Mouse (Mus musculus) C2C12 (cell line): Measurements from ENCODE around the gene Crtc1. TPM values are rescaled to one million over a fixed set of nuclear protein-coding genes. Genes with fewer than 3 reads are reported as not detected.

Experiments used
- H3K27me3 ChIP-seq: one replicate; pipeline ENCODE4 v1.6.1; 2011; ENCODE audit not compliant: control insufficient read depth, insufficient read depth, insufficient read length
- H3K36me3 ChIP-seq: one replicate; pipeline ENCODE4 v1.6.1; 2011; ENCODE audit not compliant: control insufficient read depth, insufficient read depth
- H3K4me3 ChIP-seq: one replicate; pipeline ENCODE4 v1.5.1; 2011; ENCODE audit warnings: mild to moderate bottlenecking, control low read depth; ENCODE audit not compliant: poor library complexity, insufficient read depth, severe bottlenecking
- H3K79me2 ChIP-seq: one replicate; pipeline ENCODE4 v1.6.1; 2011; ENCODE audit not compliant: control insufficient read depth, insufficient read depth
- H3K79me3 ChIP-seq: one replicate; pipeline ENCODE4 v1.6.1; 2011; ENCODE audit warnings: low read depth, control low read depth
- H3ac ChIP-seq: one replicate; pipeline ENCODE3; 2011; ENCODE audit warnings: low read depth; ENCODE audit not compliant: control insufficient read depth, insufficient read length
- CEBPB ChIP-seq: IDR thresholded peaks from one replicate; pipeline ENCODE4 v1.6.1; 2011; ENCODE audit warnings: low read depth, mild to moderate bottlenecking, control low read depth, moderate library complexity
- CTCF ChIP-seq: IDR thresholded peaks from one replicate; pipeline ENCODE4 v1.5.1; 2011; ENCODE audit not compliant: control insufficient read depth, insufficient read depth, insufficient read length
- FOSL1 ChIP-seq: IDR thresholded peaks from one replicate; pipeline ENCODE4 v1.8.0; 2011; ENCODE audit warnings: mild to moderate bottlenecking, low read length; ENCODE audit not compliant: poor library complexity, insufficient read depth, severe bottlenecking
- MAX ChIP-seq: IDR thresholded peaks from one replicate; pipeline ENCODE4 v1.6.1; 2011; ENCODE audit warnings: mild to moderate bottlenecking, control low read depth
- MYOD1 ChIP-seq: IDR thresholded peaks from one replicate; pipeline ENCODE4 v1.6.1; 2011; ENCODE audit warnings: low read depth; ENCODE audit not compliant: control insufficient read depth, insufficient read length
- MYOG ChIP-seq: IDR thresholded peaks from one replicate; pipeline ENCODE4 v1.6.1; 2011; ENCODE audit not compliant: control insufficient read depth, insufficient read length; ENCODE audit errors: extremely low read depth
- USF1 ChIP-seq: IDR thresholded peaks from one replicate; pipeline ENCODE4 v1.6.1; 2011; ENCODE audit warnings: low read depth, mild to moderate bottlenecking, control low read depth, moderate library complexity
- long read RNA-seq, 2 experiments: library from polyadenylated mRNA; unstranded; transcript quantifications; one replicate each; pipeline ENCODE4 v2.0.0; 2019 to 2020
- polyA plus RNA-seq: library from polyadenylated mRNA; unstranded; fragments of >200 nt; fragmentation: generic; extraction: Trizol; gene quantifications from one replicate; pipeline ENCODE4 v1.2.1, GENCODE M21; 2012; ENCODE audit warnings: missing spikeins

Gene Crtc1
- 11.7 TPM for polyA plus RNA-seq
- long read RNA-seq, experiment 1, partial matches to known transcripts, result 2 of 9 reads
- long read RNA-seq, experiment 1, other reads (novel, unspliced or antisense), result 5 of 9 reads
- long read RNA-seq, experiment 2, full-length matches to known transcripts, result 8 of 38 reads
- long read RNA-seq, experiment 2, partial matches to known transcripts, result 7 of 38 reads
- long read RNA-seq, experiment 2, other reads (novel, unspliced or antisense), result 23 of 38 reads

- Histone ChIP-seq H3K4me3 (peak within 1 kb of the TSS; percentile 53), H3ac (peak within 1 kb of the TSS; percentile 71), H3K79me2 (peaks cover 48% of the 10 kb centered on the region), H3K27me3 (no peaks in the 10 kb centered on the region), H3K79me3 (peaks cover 13% of the 10 kb centered on the region), H3K36me3 (no peaks in the 10 kb centered on the region)
- TF ChIP-seq MYOD1, result no peak
- TF ChIP-seq MAX, result peak; percentile 94
- no peak for TF ChIP-seq USF1
- no peak for TF ChIP-seq FOSL1
- TF ChIP-seq CTCF, result no peak
Measured at GRCm38 (mm10) chr8:70439055-70439847, at the start of gene Crtc1. Gene Crtc1, minus strand, starts transcription at chr8:70439579.

GRCm38 (mm10) chr8:70488931-70489470, 49.6 kb upstream of the Crtc1 start:
- Histone ChIP-seq H3K27me3 (no peaks in the 10 kb centered on the region), H3K79me3 (peaks cover 1% of the 10 kb centered on the region), H3ac (no peak overlapping the region), H3K79me2 (peaks cover 8% of the 10 kb centered on the region), H3K36me3 (no peaks in the 10 kb centered on the region), H3K4me3 (no peak overlapping the region)
- TF ChIP-seq MAX (no peak), USF1 (peak; percentile 23)

- no peaks in the 10 kb centered on the region for H3K36me3 ChIP-seq
- no peak overlapping the region for H3K4me3 ChIP-seq
- H3K27me3 ChIP-seq, result no peaks in the 10 kb centered on the region
- no peak for TF ChIP-seq MYOG
- no peak for TF ChIP-seq USF1
- no peak for TF ChIP-seq FOSL1
- TF ChIP-seq CTCF, result no peak
- H3ac ChIP-seq, result no peak overlapping the region
- no peaks in the 10 kb centered on the region for H3K79me2 ChIP-seq
- no peaks in the 10 kb centered on the region for H3K79me3 ChIP-seq
Measured at GRCm38 (mm10) chr8:70487993-70488796, 48.8 kb upstream of the Crtc1 start.

- Histone ChIP-seq H3ac (no peak within 1 kb of the TSS), H3K79me3 (no peaks in the 10 kb centered on the region), H3K4me3 (no peak within 1 kb of the TSS), H3K27me3 (no peaks in the 10 kb centered on the region), H3K36me3 (no peaks in the 10 kb centered on the region), H3K79me2 (no peaks in the 10 kb centered on the region)
- TF ChIP-seq CEBPB (no peak), MAX (no peak), FOSL1 (no peak), USF1 (no peak), CTCF (no peak), MYOG (no peak), MYOD1 (no peak)
Measured at GRCm38 (mm10) chr8:70486941-70487520, 47.7 kb upstream of the Crtc1 start, which contains the start of gene Tmem59l. Gene Tmem59l, minus strand, starts transcription at chr8:70487358.

- no peaks in the 10 kb centered on the region for H3K36me3 ChIP-seq
- H3K79me2 ChIP-seq, result no peaks in the 10 kb centered on the region
- no peaks in the 10 kb centered on the region for H3K79me3 ChIP-seq
- no peak overlapping the region for H3K4me3 ChIP-seq
- no peaks in the 10 kb centered on the region for H3K27me3 ChIP-seq
- H3ac ChIP-seq, result no peak overlapping the region
- TF ChIP-seq CEBPB, result no peak
- no peak for TF ChIP-seq USF1
- TF ChIP-seq MYOG, result no peak
- TF ChIP-seq CTCF, result no peak
- no peak for TF ChIP-seq MYOD1
- TF ChIP-seq FOSL1, result no peak
- TF ChIP-seq MAX, result no peak
Measured at GRCm38 (mm10) chr8:70486191-70486681, 46.9 kb upstream of the Crtc1 start.
